Mouse (Mus musculus): Measurements from ENCODE around the gene Cdkn1a.
A peak's percentile ranks its signal among the peaks of the same experiment; 100 is the strongest.

DNA sequence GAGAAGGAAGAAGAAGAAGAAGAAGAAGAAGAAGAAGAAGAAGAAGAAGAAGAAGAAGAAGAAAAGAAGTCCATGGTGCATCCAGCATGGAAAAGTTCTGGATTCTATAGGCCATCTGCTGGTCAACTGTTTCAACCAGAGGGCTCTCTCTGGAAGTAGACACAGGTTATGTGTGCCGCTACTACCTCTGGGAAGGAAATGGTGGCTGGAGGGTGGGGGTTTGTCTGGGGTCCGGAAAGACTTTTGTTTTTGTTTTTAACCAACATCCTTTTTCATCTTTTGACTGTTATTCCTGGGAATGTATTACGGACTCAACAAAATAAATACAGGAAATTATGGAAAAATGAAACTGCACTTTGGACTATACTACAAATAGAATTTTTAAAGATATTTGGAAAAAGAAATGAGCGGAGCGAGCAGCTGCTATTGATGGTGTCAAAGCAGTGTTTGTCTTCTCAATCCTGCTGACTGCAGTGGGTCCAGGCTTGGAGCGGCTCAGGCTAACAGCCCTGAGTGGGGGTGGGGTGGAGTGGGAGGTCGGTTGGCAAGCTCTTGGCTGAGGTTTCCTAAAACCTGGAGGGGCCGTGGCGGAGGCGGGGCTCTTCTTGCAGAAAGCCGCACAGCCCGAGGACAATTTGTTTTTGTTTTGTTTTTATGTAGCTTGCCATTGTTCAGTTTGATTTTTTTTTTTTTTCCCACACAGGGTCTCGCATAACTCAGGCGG, 12.8 kb upstream of the Cdkn1a start:
- TF ChIP-seq EP300 (IDR thresholded peaks at IDR 0.05; ENCODE audit: insufficient read depth, low read depth, low read length), result no peak
- peak; percentile 36 for TF ChIP-seq CTCF (IDR thresholded peaks at IDR 0.05)
- 0 out of 2 replicates have a peak, but pooled peaks have one; percentile 17 for TF ChIP-seq POLR2A (IDR thresholded peaks at IDR 0.05; ENCODE audit: insufficient read depth, low read depth, low read length)
